8 mouse cellular contexts compared by ENCODE assay signal in genomic region chr10:67190261-67190660, GRCm38 (mm10).
DNase-seq lines count a peak whose midpoint lies in the region; ATAC-seq and TF ChIP-seq lines count a peak whose summit lies in the region.

No protein-coding gene starts in this region.

- no peak for ATAC-seq in intestine, postnatal 0 days
- ATAC-seq in intestine, embryonic 15.5 days, result no peak
- no peak for ATAC-seq in forebrain, embryonic 16.5 days
- no peak for ATAC-seq in hindbrain, embryonic 13.5 days (ENCODE audit: low FRiP score)

- H3K27me3 ChIP-seq in intestine, postnatal 0 days (replicated peaks; ENCODE audit: control insufficient read depth, insufficient read depth, low read length), result no peaks in the 10 kb centered on the region
- H3K27me3 ChIP-seq in intestine, embryonic 15.5 days (replicated peaks), result no peaks in the 10 kb centered on the region
- no peaks in the 10 kb centered on the region for H3K27me3 ChIP-seq in forebrain, embryonic 16.5 days (replicated peaks; ENCODE audit: control insufficient read depth, insufficient read depth, low read length)
- H3K27me3 ChIP-seq in hindbrain, embryonic 13.5 days, result no peaks in the 10 kb centered on the region

- H3K9ac ChIP-seq in intestine, postnatal 0 days (ENCODE audit: low read depth, low read length), result no peak overlapping the region
- H3K9ac ChIP-seq in intestine, embryonic 15.5 days, result no peak overlapping the region
- H3K9ac ChIP-seq in forebrain, embryonic 16.5 days (replicated peaks; ENCODE audit: low read depth, low read length), result no peak overlapping the region
- no peak overlapping the region for H3K9ac ChIP-seq in hindbrain, embryonic 13.5 days

- no peak overlapping the region for H3K4me2 ChIP-seq in intestine, postnatal 0 days (replicated peaks; ENCODE audit: low read depth)
- H3K4me2 ChIP-seq in intestine, embryonic 15.5 days (replicated peaks), result no peak overlapping the region
- no peak overlapping the region for H3K4me2 ChIP-seq in forebrain, embryonic 16.5 days (ENCODE audit: low read length)
- no peak overlapping the region for H3K4me2 ChIP-seq in hindbrain, embryonic 13.5 days

- no peaks in the 10 kb centered on the region for H3K9me3 ChIP-seq in intestine, postnatal 0 days (ENCODE audit: control insufficient read depth)
- no peaks in the 10 kb centered on the region for H3K9me3 ChIP-seq in intestine, embryonic 15.5 days
- H3K9me3 ChIP-seq in forebrain, embryonic 16.5 days (ENCODE audit: control insufficient read depth, low read length), result no peaks in the 10 kb centered on the region
- H3K9me3 ChIP-seq in hindbrain, embryonic 13.5 days, result no peaks in the 10 kb centered on the region

- peak; percentile 57 for TF ChIP-seq CTCF in intestine, postnatal 0 days (IDR thresholded peaks at IDR 0.05; ENCODE audit: low read depth)

- H3K27ac ChIP-seq in intestine, postnatal 0 days (ENCODE audit: low read depth, low read length), result no peak overlapping the region
- H3K27ac ChIP-seq in intestine, embryonic 15.5 days, result no peak overlapping the region
- no peak overlapping the region for H3K27ac ChIP-seq in forebrain, embryonic 16.5 days (ENCODE audit: low read length)
- no peak overlapping the region for H3K27ac ChIP-seq in hindbrain, embryonic 13.5 days

- peaks cover 6% of the 10 kb centered on the region; the same call in 1 of the 2 replicates for H3K4me1 ChIP-seq in intestine, postnatal 0 days (replicated peaks; ENCODE audit: control insufficient read depth, insufficient read depth, low read length)
- H3K4me1 ChIP-seq in intestine, embryonic 15.5 days (replicated peaks), result 0 out of 2 replicates have a peak, but pooled peaks cover 3% of the 10 kb centered on the region
- peaks cover 15% of the 10 kb centered on the region for H3K4me1 ChIP-seq in forebrain, embryonic 16.5 days (replicated peaks; ENCODE audit: control insufficient read depth, insufficient read depth, low read length)
- H3K4me1 ChIP-seq in hindbrain, embryonic 13.5 days (replicated peaks), result peaks cover 22% of the 10 kb centered on the region

- peaks cover 7% of the 10 kb centered on the region for H3K36me3 ChIP-seq in intestine, postnatal 0 days (ENCODE audit: control insufficient read depth, insufficient read depth)
- H3K36me3 ChIP-seq in intestine, embryonic 15.5 days, result no peaks in the 10 kb centered on the region
- H3K36me3 ChIP-seq in forebrain, embryonic 16.5 days (ENCODE audit: control insufficient read depth, insufficient read depth), result 0 out of 2 replicates have a peak, but pooled peaks cover 2% of the 10 kb centered on the region
- H3K36me3 ChIP-seq in hindbrain, embryonic 13.5 days, result peaks cover 6% of the 10 kb centered on the region

- peak; percentile 76 for DNase-seq in 416B (ENCODE audit: low read depth)
- DNase-seq in adipocyte (ENCODE audit: low spot score), result peak; percentile 30
- peak; percentile 10 for DNase-seq in lung, postnatal 10 days
- DNase-seq in frontal cortex, postnatal 25 days (ENCODE audit: low spot score in 2 of 2), result no peak

- H3K4me3 ChIP-seq in intestine, postnatal 0 days (ENCODE audit: low read depth, low read length), result no peak overlapping the region
- no peak overlapping the region for H3K4me3 ChIP-seq in intestine, embryonic 15.5 days (replicated peaks)
- H3K4me3 ChIP-seq in forebrain, embryonic 16.5 days (replicated peaks; ENCODE audit: low read length), result no peak overlapping the region
- H3K4me3 ChIP-seq in hindbrain, embryonic 13.5 days, result no peak overlapping the region

- WGBS in intestine, postnatal 0 days, result 61% methylated on average over 1 of the region's 1 CpGs
- WGBS in intestine, embryonic 15.5 days, result 52% methylated on average over 1 of the region's 1 CpGs
- 84% methylated on average over 1 of the region's 1 CpGs for WGBS in forebrain, embryonic 16.5 days
- WGBS in hindbrain, embryonic 13.5 days, result 88% methylated on average over 1 of the region's 1 CpGs

Comparison
In these comparisons a context has a peak if more than half of its experiments do, and no peak if none do; other contexts are left out.
1. DNase-seq: peak in 416B (single experiment), adipocyte (single experiment) and lung, postnatal 10 days (single experiment); none in frontal cortex, postnatal 25 days (0 of 2).